Mouse (Mus musculus) G1E-ER4 (cell line): ENCODE measurements around the gene Gtf2f2. TPM values are rescaled to one million over a fixed set of nuclear protein-coding genes. Genes with fewer than 3 reads are reported as not detected.

ENCODE experiments used
- GATA1 ChIP-seq: IDR thresholded peaks from one replicate; pipeline ENCODE4 v1.8.0; 2012; ENCODE audit warnings: low read length, inconsistent platforms
- polyA plus RNA-seq: library from polyadenylated mRNA; stranded (reverse); fragments of >175 nt; gene quantifications from 2 replicates; pipeline ENCODE4 v1.2.3, GENCODE M21; 2012

Gtf2f2 gene
- polyA plus RNA-seq, result 8.9 and 9.8 TPM in 2 replicates

GRCm38 (mm10) chr14:76010102-76011061 is at the start of gene Gtf2f2:
Gtf2f2 (minus strand) TSS chr14:76010865.
- TF ChIP-seq GATA1, result no peak

- no peak for TF ChIP-seq GATA1
Measured at GRCm38 (mm10) chr14:76059441-76059840, 48.8 kb upstream of the Gtf2f2 start.

- TF ChIP-seq GATA1, result no peak
Measured at GRCm38 (mm10) chr14:76053726-76054125, 43.1 kb upstream of the Gtf2f2 start.

GRCm38 (mm10) chr14:76051966-76052365 is 41.3 kb upstream of the Gtf2f2 start:
- no peak for TF ChIP-seq GATA1

- TF ChIP-seq GATA1, result no peak
Measured at GRCm38 (mm10) chr14:76045767-76046166, 35.1 kb upstream of the Gtf2f2 start.

GRCm38 (mm10) chr14:76044164-76044557 is 33.5 kb upstream of the Gtf2f2 start:
- no peak for TF ChIP-seq GATA1

- TF ChIP-seq GATA1, result no peak
Measured at GRCm38 (mm10) chr14:76043251-76044163, 32.8 kb upstream of the Gtf2f2 start.

GRCm38 (mm10) chr14:76033221-76033637 is 22.6 kb upstream of the Gtf2f2 start:
- TF ChIP-seq GATA1, result no peak

- TF ChIP-seq GATA1, result no peak
Measured at GRCm38 (mm10) chr14:76032671-76033136, 22.0 kb upstream of the Gtf2f2 start.

GRCm38 (mm10) chr14:76031117-76031842 is 20.6 kb upstream of the Gtf2f2 start:
- TF ChIP-seq GATA1, result no peak

GRCm38 (mm10) chr14:76024641-76025040 is 14.0 kb upstream of the Gtf2f2 start:
- TF ChIP-seq GATA1, result no peak

GRCm38 (mm10) chr14:76020927-76021719 is 10.5 kb upstream of the Gtf2f2 start:
- TF ChIP-seq GATA1, result no peak

- TF ChIP-seq GATA1, result no peak
Measured at GRCm38 (mm10) chr14:76020259-76020785, 9.7 kb upstream of the Gtf2f2 start.
